Mouse (Mus musculus): ENCODE results near the gene Mdm2.

DNA sequence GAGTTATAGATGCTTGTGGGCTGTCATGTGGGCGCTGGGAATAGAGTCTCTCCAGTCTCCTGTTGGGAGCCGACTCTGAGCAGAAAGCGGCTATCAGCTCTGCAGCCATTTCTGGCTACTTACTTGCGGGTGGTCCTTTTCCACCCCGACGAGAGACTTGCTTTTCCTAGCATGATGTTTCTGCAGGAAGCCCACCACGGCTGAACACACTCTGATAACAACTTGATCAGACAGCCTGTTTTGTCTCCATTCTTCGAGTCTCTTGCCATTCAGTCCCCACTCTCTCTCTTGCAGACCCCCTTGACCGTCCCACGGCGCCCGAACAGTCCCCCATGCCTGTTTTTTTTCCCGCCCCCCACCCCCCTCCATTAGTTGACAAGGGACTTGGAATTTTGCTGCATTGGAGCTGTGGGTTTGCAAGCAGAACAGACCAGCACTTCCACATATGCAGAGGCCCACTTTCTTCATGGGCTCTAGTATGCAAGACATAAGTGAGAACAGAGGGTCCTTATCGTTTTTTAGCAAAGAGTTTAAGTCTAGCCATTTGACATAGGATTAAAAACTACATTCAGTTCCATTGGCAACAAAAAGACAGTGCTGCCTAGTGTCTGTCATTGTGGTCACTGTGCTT is 22.5 kb upstream of the Mdm2 start:
- TF ChIP-seq CTCF (IDR thresholded peaks at IDR 0.05) (no peak), POLR2A (IDR thresholded peaks at IDR 0.05; ENCODE audit: insufficient read depth, low read depth, low read length) (no peak), EP300 (IDR thresholded peaks at IDR 0.05; ENCODE audit: insufficient read depth, low read depth, low read length) (no peak)
